Comparison of ENCODE assay signal across 10 mouse cellular contexts in genomic region chr10:128911430-128911829, GRCm38 (mm10). TPM values are rescaled to one million over a fixed set of nuclear protein-coding genes. Genes with fewer than 3 reads are reported as not detected.
A peak's percentile ranks its signal among the peaks of the same experiment; 100 is the strongest.
DNase-seq lines count a peak whose midpoint lies in the region; ATAC-seq and TF ChIP-seq lines count a peak whose summit lies in the region.
"Had no signal": no experiment of that assay in that cellular context is flagged by ENCODE, and none has a peak within 500 bp of the region (broad histone marks: within the 10 kb centered on the region; RNA-seq: fewer than 3 reads in every experiment).

No protein-coding gene starts in this region.

- peaks cover 4% of the 10 kb centered on the region; the same call in 1 of the 2 replicates for H3K36me3 ChIP-seq in kidney, adult 2 months (ENCODE audit: control insufficient read depth, insufficient read depth, low read length)
- 0 out of 2 replicates have a peak, but pooled peaks cover 3% of the 10 kb centered on the region for H3K36me3 ChIP-seq in hindbrain, embryonic 13.5 days
- H3K36me3 ChIP-seq in midbrain, embryonic 15.5 days (replicated peaks) = no peaks in the 10 kb centered on the region

- H3K9me3 ChIP-seq in hindbrain, embryonic 13.5 days = no peaks in the 10 kb centered on the region
- H3K9me3 ChIP-seq in midbrain, embryonic 15.5 days = no peaks in the 10 kb centered on the region

- H3K4me2 ChIP-seq in hindbrain, embryonic 13.5 days = peak overlapping the region; percentile 76
- H3K4me2 ChIP-seq in midbrain, embryonic 15.5 days = peak overlapping the region; percentile 80; the same call in 1 of the 2 replicates

- peak overlapping the region; percentile 12 for H3K27ac ChIP-seq in kidney, adult 2 months (ENCODE audit: insufficient read depth, low read depth, low read length)
- no peak overlapping the region for H3K27ac ChIP-seq in hindbrain, embryonic 13.5 days
- H3K27ac ChIP-seq in midbrain, embryonic 15.5 days = no peak overlapping the region

- no peak for TF ChIP-seq POLR2A in kidney, adult 2 months (IDR thresholded peaks at IDR 0.05; ENCODE audit: low read depth, low read length)

- DNase-seq in kidney, adult 2 months = no peak
- no peak for DNase-seq in kidney, adult 9 months
- no peak for DNase-seq in adrenal gland, postnatal 10 days
- no peak for DNase-seq in c-Kit-positive CD71-positive TER-119-positive erythroid progenitor cells, embryonic 14.5 days (ENCODE audit: low spot score)
- no peak for DNase-seq in urinary bladder, postnatal 4 days (ENCODE audit: low spot score in 2 of 2)
- DNase-seq: gastrocnemius, postnatal 25 days; lung, postnatal 4 days had no signal

- peaks cover 14% of the 10 kb centered on the region; the same call in 1 of the 2 replicates for H3K4me1 ChIP-seq in kidney, adult 2 months (ENCODE audit: control insufficient read depth, insufficient read depth, low read length)
- H3K4me1 ChIP-seq in hindbrain, embryonic 13.5 days (replicated peaks) = peaks cover 31% of the 10 kb centered on the region
- H3K4me1 ChIP-seq in midbrain, embryonic 15.5 days = peaks cover 23% of the 10 kb centered on the region

- peak; percentile 34 for ATAC-seq in common myeloid progenitor, adult 5-6 weeks (replicated peaks; ENCODE audit: low read depth, poor library complexity, severe bottlenecking)
- no peak for ATAC-seq in hindbrain, embryonic 13.5 days (ENCODE audit: low FRiP score)
- no peak for ATAC-seq in midbrain, embryonic 15.5 days (replicated peaks)

- WGBS in kidney, adult 2 months = 44% methylated on average over 6 of the region's 6 CpGs
- 93% methylated on average over 6 of the region's 6 CpGs for WGBS in hindbrain, embryonic 13.5 days
- 93% methylated on average over 6 of the region's 6 CpGs for WGBS in midbrain, embryonic 15.5 days

- H3K9ac ChIP-seq in hindbrain, embryonic 13.5 days = no peak overlapping the region
- H3K9ac ChIP-seq in midbrain, embryonic 15.5 days = no peak overlapping the region

- TF ChIP-seq CTCF in kidney, adult 2 months (conservative IDR thresholded peaks at IDR 0.05; ENCODE audit: insufficient read depth, insufficient read length, low read depth, low read length) = no peak

- no peaks in the 10 kb centered on the region for H3K27me3 ChIP-seq in kidney, adult 2 months (replicated peaks; ENCODE audit: control insufficient read depth, insufficient read depth, low read length)
- H3K27me3 ChIP-seq in hindbrain, embryonic 13.5 days = peaks cover 17% of the 10 kb centered on the region; the same call in 1 of the 2 replicates
- H3K27me3 ChIP-seq in midbrain, embryonic 15.5 days (replicated peaks) = no peaks in the 10 kb centered on the region

- peak overlapping the region; percentile 92 for H3K4me3 ChIP-seq in kidney, adult 2 months (ENCODE audit: insufficient read depth, low read depth, low read length)
- peak overlapping the region; percentile 72; the same call in 1 of the 2 replicates for H3K4me3 ChIP-seq in hindbrain, embryonic 13.5 days
- no peak overlapping the region for H3K4me3 ChIP-seq in midbrain, embryonic 15.5 days

RNA-seq across cellular contexts. Expression of gene Cd63, which starts 10.6 kb away (rescaled TPM):
- 713 and 847 TPM in 2 replicates for polyA plus RNA-seq in kidney, adult 2 months (2012; rRNA removed)
- total RNA-seq in common myeloid progenitor, adult 5-6 weeks (2017) = 38.5 and 39.6 TPM in 2 replicates
- 198 and 229 TPM in 2 replicates for polyA plus RNA-seq in hindbrain, embryonic 13.5 days (2015; fragmentation: Nextera tagmentation; extraction: Ambion mirVana)
- polyA plus RNA-seq in midbrain, embryonic 15.5 days (2015; fragmentation: Nextera tagmentation; extraction: Ambion mirVana) = 154 and 184 TPM in 2 replicates
- 100 to 1,000 TPM; 243 to 263 TPM for total RNA-seq in adrenal gland, postnatal 10 days (2021)

RNA-seq across cellular contexts. Expression of gene Rdh5, which starts 11.3 kb away (rescaled TPM):
- polyA plus RNA-seq in kidney, adult 2 months (2012; rRNA removed) = 38.9 and 46.0 TPM in 2 replicates
- 2.7 and 7.7 TPM in 2 replicates for total RNA-seq in common myeloid progenitor, adult 5-6 weeks (2017)
- 16.6 and 19.3 TPM in 2 replicates for polyA plus RNA-seq in hindbrain, embryonic 13.5 days (2015; fragmentation: Nextera tagmentation; extraction: Ambion mirVana)
- 12.9 and 15.4 TPM in 2 replicates for polyA plus RNA-seq in midbrain, embryonic 15.5 days (2015; fragmentation: Nextera tagmentation; extraction: Ambion mirVana)
- 10 to 100 TPM; 16.4 to 22.8 TPM for total RNA-seq in adrenal gland, postnatal 10 days (2021)

RNA-seq across cellular contexts. Expression of gene Bloc1s1, which starts 12.4 kb away (rescaled TPM):
- polyA plus RNA-seq in kidney, adult 2 months (2012; rRNA removed) = 339 and 365 TPM in 2 replicates
- 95.3 and 109 TPM in 2 replicates for total RNA-seq in common myeloid progenitor, adult 5-6 weeks (2017)
- 281 and 286 TPM in 2 replicates for polyA plus RNA-seq in hindbrain, embryonic 13.5 days (2015; fragmentation: Nextera tagmentation; extraction: Ambion mirVana)
- polyA plus RNA-seq in midbrain, embryonic 15.5 days (2015; fragmentation: Nextera tagmentation; extraction: Ambion mirVana) = 259 and 262 TPM in 2 replicates
- 100 to 1,000 TPM; 216 to 240 TPM for total RNA-seq in adrenal gland, postnatal 10 days (2021)

RNA-seq across cellular contexts. Expression of gene Gdf11, which starts 19.9 kb away (rescaled TPM):
- polyA plus RNA-seq in kidney, adult 2 months (2012; rRNA removed) = 2.5 and 2.9 TPM in 2 replicates
- total RNA-seq in common myeloid progenitor, adult 5-6 weeks (2017) = 0.39 TPM in 1 of 2 replicates, not detected in the other
- 10.2 and 10.3 TPM in 2 replicates for polyA plus RNA-seq in hindbrain, embryonic 13.5 days (2015; fragmentation: Nextera tagmentation; extraction: Ambion mirVana)
- 10.3 and 10.9 TPM in 2 replicates for polyA plus RNA-seq in midbrain, embryonic 15.5 days (2015; fragmentation: Nextera tagmentation; extraction: Ambion mirVana)
- 1 to 10 TPM; 3.0 to 4.5 TPM for total RNA-seq in adrenal gland, postnatal 10 days (2021)

RNA-seq across cellular contexts. Expression of gene Itga7, which starts 22.2 kb away (rescaled TPM):
- 14.6 and 17.8 TPM in 2 replicates for polyA plus RNA-seq in kidney, adult 2 months (2012; rRNA removed)
- not detected in 2 replicates for total RNA-seq in common myeloid progenitor, adult 5-6 weeks (2017)
- polyA plus RNA-seq in hindbrain, embryonic 13.5 days (2015; fragmentation: Nextera tagmentation; extraction: Ambion mirVana) = 5.2 and 6.3 TPM in 2 replicates
- 5.1 and 5.5 TPM in 2 replicates for polyA plus RNA-seq in midbrain, embryonic 15.5 days (2015; fragmentation: Nextera tagmentation; extraction: Ambion mirVana)
- 10 to 100 TPM; 24.4 to 36.7 TPM for total RNA-seq in adrenal gland, postnatal 10 days (2021)
